Mouse (Mus musculus): ENCODE results near the gene Cd300lg.

Gene Cd300lg

DNA sequence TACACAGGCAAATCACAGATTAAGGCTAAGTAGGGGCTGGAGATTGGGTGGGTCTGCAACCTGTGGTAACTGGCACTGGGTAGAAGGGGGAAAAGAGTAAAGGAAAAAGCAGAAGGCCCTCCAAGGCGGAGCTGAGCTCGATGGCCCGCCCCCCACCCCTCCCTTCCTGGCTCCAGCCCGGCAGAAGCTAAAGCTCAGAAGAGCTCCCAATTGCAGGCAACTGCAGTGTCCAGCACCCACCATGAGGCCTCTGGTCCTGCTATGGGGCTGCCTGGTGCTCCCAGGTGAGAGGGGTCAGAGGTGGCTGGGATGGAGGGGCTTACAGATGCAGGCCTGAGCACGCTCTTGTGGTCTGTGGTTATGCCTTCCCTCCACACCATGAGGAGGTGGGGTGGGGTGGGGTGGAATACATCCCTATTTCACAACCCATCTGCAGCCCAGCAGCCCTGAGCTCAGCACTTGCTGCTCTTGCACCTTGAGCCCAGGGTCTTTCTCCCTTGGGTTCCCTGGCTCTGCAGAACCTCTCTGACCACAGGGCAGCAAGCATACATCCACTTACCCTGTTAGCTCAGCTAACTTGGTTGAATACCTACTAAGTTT, at the start of gene Cd300lg:
Gene Cd300lg, plus strand, starts transcription at position 160 of the 600 bp plus-strand sequence.
- no peak for DNase-seq (ENCODE audit: low spot score)

DNA sequence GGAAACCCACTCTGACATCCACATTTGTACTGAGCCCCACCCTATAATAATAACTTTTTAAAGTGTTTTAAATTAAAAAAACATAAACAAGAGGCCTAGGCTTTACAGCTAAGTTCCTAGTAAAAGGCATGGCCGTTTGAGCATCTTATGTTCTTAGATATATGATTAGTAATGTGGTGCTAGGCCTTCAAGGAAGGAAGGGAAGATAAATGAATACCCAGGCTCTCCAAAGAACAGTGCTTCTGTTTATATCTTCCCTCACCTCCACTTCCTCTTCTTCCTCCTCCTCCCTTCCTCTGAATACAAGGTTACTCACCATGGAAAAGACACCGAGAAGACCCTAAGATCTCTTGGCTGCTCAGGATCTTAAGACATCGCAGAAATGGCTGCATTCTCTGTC, 49.5 kb upstream of the Cd300lg start:
- DNase-seq (ENCODE audit: low spot score): no peak

DNA sequence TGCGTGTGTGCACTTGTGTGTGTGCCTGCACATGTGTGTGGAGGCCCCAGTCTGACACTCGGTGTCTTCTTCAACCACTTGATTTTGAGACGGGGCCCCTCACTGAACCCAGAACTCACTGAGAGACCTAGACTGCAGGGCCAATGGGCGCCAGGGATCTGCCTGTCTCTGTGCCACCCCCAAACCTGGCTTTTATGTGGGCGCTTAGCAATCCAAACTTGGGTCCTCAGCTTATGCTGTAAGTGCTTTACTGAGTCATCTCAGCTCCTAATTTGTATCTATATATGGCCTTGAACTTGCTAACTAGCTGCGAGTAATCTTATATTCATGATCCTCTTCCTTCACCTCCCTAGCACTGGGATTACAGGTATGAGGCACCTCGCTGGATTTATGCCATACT, 48.9 kb upstream of the Cd300lg start:
- DNase-seq (ENCODE audit: low spot score): no peak

DNA sequence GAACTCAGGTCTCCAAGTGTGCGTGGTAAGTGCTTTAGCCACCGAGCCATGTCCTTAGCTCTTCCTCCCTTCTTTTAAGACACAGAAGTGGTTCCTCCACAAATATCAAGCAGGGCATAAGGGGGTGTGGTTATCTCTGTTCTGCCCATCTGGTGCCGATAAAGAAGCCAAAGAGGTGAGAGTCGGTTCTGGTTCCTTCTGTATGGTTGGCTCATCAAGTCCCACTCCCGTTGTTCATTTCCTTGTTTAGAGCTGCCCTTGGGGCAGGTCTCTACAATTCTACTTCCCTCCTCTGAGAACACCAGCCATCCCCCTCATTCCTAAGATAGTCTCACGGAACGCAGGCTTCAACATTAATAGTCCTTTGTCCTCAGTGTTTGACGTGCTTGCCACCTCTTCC, 47.2 kb upstream of the Cd300lg start:
- no peak for DNase-seq (ENCODE audit: low spot score)

DNA sequence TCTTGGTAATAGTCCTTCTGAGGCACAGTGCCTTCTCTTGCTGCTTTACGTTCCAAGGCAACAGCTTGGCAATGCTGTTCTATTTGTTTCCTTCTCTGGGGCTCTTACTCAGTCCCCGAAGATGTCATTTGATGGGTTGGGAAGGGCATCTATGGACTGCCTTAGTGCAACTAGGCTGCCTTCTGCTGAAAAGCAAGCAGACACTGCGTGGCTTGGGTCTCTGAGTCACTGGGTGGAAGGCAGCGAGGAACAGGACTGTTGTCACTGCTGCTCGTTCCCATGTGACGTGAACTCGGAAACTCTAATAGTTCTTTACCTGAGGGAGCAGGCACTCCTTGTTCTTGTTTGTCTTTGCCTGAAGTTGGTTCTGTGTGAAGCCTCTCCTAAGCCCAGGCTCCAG, 45.4 kb upstream of the Cd300lg start:
- DNase-seq (ENCODE audit: low spot score): no peak

DNA sequence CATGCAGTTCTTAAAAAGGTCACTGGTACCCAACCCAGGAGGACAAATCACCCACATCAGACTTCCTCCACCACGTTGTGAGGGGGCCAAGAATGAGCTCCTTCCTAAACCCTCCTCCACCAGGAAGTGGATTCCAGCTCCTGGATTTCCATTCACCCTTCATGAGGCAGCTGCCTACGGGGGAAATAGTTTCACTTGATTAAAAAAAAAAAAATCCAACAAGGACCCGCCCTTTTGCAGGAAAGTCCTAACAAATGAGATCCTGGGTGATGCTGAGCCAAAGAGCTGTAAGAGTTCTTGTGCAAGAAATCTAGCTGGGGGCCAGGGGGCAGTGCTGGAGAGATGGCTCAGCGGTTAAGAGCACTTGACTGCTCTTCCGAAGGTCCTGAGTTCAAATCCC, 43.1 kb upstream of the Cd300lg start:
- DNase-seq (ENCODE audit: low spot score): no peak

DNA sequence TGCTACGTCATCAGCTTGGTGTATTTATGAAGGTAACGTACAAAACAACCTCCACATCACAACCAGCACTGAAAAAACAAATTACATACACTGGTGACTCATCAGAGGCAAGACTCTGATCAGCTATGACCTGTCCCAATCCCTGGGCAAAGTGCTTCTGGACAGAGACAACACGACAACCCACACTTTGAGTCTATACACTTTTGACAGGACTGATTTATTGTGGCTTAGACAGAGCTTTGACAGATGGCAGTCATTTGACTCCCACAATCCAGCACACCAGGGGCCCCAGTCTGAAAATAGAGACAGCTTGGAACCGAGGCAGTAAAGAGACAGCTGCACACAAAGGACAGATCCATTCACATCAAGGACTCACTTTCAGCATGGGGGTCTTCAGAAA, 41.8 kb upstream of the Cd300lg start:
- DNase-seq (ENCODE audit: low spot score): no peak

DNA sequence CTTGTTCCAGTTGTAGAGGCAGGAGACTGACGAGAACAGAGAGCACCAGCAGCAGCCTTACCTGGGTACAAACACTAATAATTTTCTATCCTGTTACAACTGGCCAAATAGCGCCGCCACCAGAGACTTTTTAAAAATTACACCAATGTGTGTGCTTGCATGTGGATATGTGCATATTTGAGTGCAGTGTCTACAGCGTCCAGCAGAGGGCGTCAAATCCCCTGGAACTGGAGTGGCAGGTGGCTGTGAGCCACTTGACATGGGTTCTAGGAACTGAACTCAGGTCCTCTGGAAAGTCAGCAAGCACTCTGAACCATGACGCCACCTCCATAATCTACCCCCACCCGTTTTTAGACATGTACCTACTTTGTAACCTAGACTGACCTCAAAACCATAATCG, 37.1 kb upstream of the Cd300lg start:
- DNase-seq (ENCODE audit: low spot score): no peak

DNA sequence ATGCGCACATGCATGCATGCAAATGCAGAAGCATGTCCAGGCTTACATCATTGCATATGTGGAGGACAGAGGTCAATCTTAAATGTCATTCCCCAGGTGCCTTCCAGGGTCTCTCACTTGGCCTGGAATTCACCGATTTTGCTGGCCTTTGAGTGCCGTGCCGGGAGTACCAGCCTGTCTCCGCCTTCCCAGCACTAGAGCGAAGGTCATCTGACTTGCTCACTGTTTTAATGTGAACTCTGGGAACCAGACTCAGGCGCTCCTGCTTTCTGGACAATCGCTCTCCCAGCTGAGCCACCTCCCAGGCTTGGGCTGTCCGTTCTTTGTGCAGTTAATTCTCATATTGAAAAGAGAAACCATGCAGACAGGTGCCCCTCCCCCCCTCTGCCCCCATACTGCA, 35.0 kb upstream of the Cd300lg start:
- no peak for DNase-seq (ENCODE audit: low spot score)

DNA sequence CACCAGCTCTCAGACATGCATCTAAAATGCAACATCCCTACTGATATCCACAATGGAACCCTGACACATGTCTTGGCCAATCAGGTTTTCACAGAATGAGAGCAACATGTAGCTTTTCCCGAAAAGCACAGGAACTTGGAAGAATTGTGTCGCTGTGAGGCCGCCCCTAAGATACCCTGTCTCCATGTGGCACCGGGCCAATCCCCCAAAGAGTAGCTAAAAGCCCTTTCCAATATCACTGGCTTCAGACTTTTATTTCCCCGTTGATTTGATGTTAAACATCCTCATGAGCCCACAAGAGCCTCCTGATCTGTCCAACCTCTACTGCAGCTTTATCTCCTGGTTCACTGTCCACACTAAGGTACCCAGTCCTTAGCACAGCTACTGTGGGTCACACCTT, 34.6 kb upstream of the Cd300lg start:
- DNase-seq (ENCODE audit: low spot score): no peak

DNA sequence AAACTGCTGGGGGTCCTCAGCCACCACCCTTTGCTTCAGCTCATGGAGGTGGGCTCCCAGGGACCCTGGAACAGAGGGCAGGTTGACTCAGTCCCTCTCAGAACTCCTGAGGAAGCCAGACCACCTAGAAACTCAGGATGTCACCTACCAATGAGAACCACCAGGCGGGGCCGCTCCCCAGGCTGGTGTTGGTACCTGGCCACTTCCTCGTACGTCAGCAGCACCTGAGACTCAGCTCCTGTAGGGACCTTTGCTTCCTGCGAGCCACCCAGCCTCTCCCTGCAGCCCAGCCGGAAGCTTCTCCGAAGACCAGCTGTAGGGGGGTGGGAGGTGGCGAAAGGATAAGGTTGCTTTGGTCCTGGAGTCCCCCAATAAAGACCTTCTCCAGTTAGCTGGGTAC, 32.9 kb upstream of the Cd300lg start:
- no peak for DNase-seq (ENCODE audit: low spot score)

DNA sequence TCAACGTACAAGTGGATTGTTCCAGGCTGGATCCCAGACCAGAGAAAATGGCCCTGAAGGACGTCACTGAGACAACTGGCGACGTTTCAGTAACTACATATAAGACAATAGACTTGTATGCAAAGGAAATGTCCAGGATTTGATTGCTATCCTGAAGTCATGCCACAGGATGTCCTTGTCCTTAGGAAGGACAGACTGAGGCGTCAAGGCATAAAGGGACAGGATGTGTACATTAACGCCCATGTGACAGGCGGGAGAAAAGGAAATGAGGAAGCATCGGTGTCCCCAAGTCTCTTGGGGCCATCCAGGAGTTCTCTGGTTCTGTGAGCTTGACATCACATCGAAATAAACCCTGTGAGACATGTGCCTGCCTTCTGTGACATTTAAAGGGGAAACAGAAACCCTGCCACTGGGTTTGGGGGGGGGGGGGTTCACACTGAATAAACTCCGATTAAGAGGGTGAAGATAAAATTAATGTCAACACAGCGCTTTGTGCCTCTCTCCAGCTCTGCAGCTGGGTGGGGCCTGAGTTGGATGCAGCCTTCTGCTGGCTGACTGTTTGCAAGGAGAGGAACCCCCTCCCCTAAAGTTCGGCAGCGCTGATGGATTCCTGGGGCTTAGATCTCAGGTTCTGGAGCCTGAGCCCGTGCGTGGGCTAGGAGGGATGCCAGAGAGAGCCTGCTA, 32.2 kb upstream of the Cd300lg start:
- no peak for DNase-seq (ENCODE audit: low spot score)

DNA sequence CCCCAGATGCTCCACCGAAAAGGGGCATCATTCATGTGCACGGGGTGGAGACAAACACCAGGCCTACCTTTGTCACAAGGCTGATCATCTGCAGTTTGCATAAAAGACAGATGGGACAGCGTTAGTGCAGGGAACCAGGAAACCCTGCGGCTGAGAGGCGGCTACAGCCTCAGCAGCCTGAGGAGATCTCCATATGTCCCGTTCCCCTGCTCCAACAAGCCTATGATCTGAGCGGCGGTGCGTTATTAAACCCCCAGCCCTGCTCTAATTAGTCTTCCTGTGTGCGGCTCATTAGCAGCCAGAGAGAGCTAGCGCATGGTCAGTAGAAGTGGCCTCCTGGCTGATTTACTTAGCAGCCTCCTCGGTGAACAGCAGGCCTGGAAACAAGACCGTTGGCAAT, 31.2 kb upstream of the Cd300lg start:
- DNase-seq (ENCODE audit: low spot score): no peak

DNA sequence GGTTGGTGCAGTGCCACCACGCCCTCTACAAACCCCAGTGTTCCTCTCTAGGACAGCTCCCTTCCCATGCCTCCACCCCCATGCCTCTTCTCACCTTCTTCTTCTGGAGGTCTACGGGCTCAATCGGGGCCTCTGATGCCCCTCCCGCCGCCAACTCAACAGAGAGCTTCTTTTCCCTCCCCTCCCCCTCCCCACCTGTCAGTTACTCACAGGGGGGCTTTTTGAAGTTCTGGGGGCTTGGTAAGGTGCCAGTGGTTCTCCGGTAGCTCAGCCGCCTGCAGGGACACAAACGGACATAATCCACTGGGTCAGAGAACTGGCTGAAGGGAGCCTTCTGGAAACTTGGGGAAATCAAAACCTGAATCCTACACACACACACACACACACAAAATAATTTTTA, 29.8 kb upstream of the Cd300lg start:
- DNase-seq (ENCODE audit: low spot score): no peak

DNA sequence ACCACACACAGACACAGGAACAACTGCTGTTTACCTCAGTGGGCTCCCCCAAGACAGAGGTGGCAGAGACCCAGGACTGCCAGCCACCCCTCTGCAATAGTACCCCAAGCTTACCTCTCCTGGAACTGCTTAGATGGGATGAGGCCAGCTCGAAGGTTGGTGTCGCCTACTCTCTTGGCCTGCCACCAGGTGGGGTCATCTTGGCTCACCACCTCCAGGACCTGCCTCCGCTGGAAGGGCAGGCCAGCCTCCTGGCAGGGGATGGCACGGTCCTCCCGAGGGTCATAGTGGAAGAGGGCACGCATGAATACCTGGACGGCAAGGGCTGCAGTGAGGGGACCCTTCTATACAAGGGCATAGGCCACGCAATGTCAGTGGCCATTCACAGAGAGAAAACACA, 28.1 kb upstream of the Cd300lg start:
- DNase-seq (ENCODE audit: low spot score): no peak

DNA sequence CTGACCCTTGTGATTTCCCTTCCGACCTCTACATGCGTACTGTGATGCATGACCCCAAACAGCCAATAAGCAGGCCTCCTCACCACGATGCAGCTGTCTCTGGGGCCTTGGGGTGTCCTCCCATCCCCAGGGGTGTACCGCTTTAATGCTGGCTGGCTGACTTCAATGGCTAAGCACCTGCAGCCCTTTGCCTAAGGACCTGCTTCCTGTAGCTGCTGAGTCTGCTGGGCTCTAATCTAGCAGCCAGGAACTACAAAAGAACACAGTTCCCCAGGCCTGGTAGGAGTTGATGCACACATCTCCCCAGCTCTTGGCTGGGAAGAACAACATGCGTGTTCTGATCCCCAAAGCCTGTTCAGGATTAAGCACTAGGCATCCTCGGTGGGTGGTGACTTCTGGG, 25.8 kb upstream of the Cd300lg start:
- no peak for DNase-seq (ENCODE audit: low spot score)

DNA sequence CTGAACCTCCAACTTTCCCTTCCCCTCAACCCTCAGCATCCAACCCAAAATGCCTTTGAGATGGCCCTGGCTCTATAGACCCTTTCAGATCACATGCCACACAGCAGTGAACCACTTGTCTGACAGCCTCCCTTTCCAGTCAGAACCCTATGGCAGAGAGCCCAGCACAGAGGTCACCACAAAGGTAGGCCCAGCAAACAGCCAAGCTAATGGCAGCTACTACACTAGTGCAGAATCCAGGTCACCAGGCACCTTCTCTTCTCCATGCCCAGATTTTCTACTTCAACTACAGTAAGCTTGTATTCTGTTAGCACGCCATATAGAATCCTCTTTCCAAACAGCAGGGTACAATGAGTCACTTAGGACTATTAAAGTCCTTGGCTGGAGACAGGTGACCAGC, 25.2 kb upstream of the Cd300lg start:
- no peak for DNase-seq (ENCODE audit: low spot score)

DNA sequence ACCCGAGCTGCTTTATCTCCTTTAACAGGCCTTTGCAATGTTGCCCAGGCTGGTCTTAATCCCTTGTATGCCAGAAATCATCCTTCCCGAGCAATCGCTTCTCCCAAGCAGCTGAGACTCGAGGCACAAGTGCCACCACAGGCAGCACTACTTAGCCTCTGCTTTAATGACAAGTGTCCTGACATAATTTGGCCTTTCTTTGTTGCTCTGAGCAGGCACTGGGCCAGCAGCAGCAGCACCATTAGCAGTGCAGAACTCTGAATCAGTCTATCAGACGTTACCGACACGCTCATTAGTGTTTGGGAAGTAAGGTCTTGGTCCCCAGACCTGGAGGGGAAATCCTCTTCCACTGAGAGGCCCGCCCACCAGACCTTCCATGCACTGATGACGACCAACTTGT, 21.6 kb upstream of the Cd300lg start:
- DNase-seq (ENCODE audit: low spot score): no peak

DNA sequence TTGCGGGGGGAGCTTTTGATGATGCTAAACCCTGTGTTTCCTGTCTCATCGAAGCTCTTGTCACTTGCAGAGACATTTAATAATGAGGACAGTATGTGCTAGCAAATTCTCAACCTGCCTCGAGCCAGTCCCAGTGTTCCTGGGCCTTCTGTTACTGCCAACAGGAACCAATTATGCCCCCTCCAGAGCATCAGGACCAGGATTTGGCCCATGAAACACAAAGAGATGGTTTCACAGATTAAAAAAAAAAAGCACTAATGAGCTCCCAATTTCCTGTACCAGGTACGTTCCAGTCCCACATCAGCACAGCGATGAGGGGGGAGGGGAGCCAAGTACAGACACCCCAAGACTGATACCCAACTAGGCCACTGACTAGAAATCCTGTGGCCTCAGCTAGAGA, 20.1 kb upstream of the Cd300lg start:
- DNase-seq (ENCODE audit: low spot score): no peak

DNA sequence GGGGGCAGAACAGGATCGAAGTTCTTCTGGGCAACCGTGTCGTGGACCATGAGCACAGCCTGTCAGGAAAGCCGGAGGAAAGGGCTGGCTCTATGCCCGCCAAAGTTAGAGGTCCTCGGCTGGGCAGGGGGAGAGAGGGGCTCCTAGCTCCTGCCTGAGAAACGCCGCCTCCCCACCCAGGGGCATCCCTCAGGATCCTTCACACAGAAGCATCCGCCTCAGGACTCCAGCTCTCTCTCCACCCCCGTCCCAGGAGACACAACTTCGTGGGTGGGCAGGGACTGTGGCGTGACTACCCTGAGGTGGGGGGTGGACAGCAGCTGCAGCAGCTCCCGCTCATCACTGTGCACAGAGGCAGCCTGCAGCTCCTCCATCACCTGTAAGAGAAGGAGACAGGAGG, 17.9 kb upstream of the Cd300lg start:
- no peak for DNase-seq (ENCODE audit: low spot score)

DNA sequence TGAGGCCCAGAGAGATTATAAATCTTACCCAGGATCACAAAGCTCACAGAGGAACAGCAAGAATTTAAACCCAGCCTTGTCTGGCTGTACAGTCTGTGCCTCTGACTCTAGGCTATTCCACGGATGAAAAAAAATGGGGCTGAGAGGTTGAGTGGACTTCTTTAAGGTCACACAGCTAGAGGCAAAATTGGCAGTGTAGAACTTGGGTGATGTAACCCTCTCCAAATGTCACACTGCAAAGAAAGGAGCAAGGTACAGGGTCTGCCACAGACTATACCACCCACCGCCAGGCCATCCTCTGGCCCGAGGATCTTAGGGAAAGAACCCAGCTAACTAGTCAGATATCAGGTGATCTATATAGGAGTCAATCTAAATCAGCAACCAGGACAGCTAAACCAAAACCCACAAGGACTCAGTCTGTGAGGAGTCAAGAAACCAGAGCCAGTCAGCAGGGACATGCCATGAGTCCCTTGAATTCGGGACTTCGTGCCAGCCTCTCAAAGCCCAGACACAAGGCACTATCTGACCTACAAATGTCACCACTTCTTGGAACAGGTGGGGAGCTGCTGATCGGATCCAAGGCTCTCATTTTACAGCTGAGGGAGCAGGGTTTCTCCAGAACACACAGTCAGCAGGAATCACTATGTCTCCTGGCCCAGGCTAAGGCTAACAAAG, 17.1 kb upstream of the Cd300lg start:
- no peak for DNase-seq (ENCODE audit: low spot score)

DNA sequence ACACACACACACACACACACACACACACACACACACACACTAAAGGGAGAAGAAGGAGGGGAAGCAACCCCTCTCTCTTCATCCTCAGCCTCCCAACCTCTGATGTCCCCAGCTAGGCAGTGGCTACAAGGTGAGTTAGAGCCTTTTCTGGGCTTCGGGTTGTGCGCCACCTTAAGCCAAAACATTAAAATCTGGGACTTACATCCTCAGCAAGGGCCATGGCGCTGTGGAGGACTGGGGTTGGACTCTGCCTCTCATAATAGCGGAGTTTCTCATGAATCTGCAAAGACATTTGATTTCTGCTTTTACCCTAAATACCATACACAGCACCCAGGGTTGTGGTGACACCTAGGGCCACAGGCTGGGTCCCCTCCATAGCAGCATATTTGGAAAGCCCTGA, 16.4 kb upstream of the Cd300lg start:
- no peak for DNase-seq (ENCODE audit: low spot score)

DNA sequence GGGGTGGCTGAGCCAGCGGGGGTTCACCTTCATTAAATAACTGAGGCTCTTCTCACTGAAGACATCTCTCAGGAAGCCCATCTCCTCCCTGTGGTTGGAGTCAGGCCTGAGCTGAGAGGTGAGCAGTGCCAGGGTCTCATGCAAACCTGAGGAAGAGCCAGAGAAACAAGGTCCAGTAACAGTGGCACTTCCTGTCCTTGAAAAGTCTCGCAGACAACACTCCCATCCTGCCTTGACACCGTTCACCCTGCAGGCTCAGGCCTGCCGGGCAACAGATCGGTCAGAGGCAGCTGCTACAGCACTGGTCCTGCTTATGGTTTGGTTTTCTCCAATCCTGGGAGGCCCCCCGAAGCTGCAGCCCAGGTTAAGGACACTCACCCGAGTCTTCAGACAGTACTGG, 16.0 kb upstream of the Cd300lg start:
- DNase-seq (ENCODE audit: low spot score): no peak
